Mouse (Mus musculus): Measurements from ENCODE around the gene Grid1.

GRCm38 (mm10) chr14:35572991-35573502 lies 753.1 kb downstream of the Grid1 start:
- TF ChIP-seq CTCF (IDR thresholded peaks at IDR 0.05; ENCODE audit: borderline replicate concordance, control insufficient read depth, extremely low read depth, insufficient read depth, low read length, poor library complexity) (no peak), POLR2A (IDR thresholded peaks at IDR 0.05; ENCODE audit: control insufficient read depth, extremely low read depth, insufficient read depth, low read length, poor library complexity) (no peak)
